ENCODE assay signal across 27 mouse cellular contexts in the genomic region with DNA sequence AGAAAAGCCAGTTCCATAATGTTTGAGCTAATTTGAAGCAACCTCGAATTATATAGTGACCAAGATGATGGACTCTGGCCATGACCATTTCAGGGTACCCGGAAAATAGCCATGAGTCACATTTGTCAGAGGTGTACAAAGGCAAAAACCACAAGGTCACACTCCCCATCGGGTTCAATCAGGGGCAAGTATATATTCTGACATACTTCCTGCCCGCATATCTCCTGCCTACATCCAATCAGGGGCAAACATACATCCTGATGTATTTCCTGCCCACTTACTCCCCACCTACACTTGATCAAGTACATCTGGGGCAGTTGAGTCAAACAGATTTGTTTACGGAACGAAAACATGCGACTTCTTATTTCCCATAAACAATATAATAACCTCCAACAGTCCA.
"Had no signal": no experiment of that assay in that cellular context is flagged by ENCODE, and none has a peak within 500 bp of the region (broad histone marks: within the 10 kb centered on the region; RNA-seq: fewer than 3 reads in every experiment).

No protein-coding gene starts in this region.

- H3K36me3 ChIP-seq: heart, embryonic 10.5 days; heart, embryonic 12.5 days; hindbrain, embryonic 12.5 days; kidney, embryonic 15.5 days; limb, embryonic 13.5 days; limb, embryonic 15.5 days; liver, embryonic 12.5 days had no signal

- H3K9me3 ChIP-seq: heart, embryonic 10.5 days; heart, embryonic 12.5 days; hindbrain, embryonic 10.5 days; hindbrain, embryonic 12.5 days; kidney, embryonic 15.5 days; limb, embryonic 13.5 days; limb, embryonic 15.5 days; liver, embryonic 12.5 days had no signal

- H3K4me2 ChIP-seq: heart, embryonic 12.5 days; hindbrain, embryonic 12.5 days; hindbrain, embryonic 14.5 days; kidney, embryonic 15.5 days; limb, embryonic 13.5 days; limb, embryonic 15.5 days; liver, embryonic 12.5 days had no signal

- H3K27ac ChIP-seq: gastrocnemius, adult 2 months; heart, embryonic 10.5 days; hindbrain, embryonic 10.5 days; hindbrain, embryonic 12.5 days; hindbrain, embryonic 14.5 days; kidney, embryonic 15.5 days; kidney, postnatal 0 days; limb, embryonic 13.5 days; limb, embryonic 15.5 days; liver, embryonic 12.5 days; liver, embryonic 14.5 days had no signal

- H3K9ac ChIP-seq: heart, embryonic 12.5 days; hindbrain, embryonic 12.5 days; hindbrain, embryonic 14.5 days; kidney, embryonic 15.5 days; limb, embryonic 13.5 days; limb, embryonic 15.5 days; liver, embryonic 12.5 days; liver, embryonic 14.5 days had no signal

- H3K4me3 ChIP-seq: gastrocnemius, adult 2 months; heart, embryonic 10.5 days; heart, embryonic 12.5 days; hindbrain, embryonic 10.5 days; hindbrain, embryonic 12.5 days; kidney, embryonic 15.5 days; limb, embryonic 13.5 days; limb, embryonic 15.5 days; liver, embryonic 12.5 days had no signal

- DNase-seq: gastrocnemius, adult 2 months; gastrocnemius, postnatal 10 days; gastrocnemius, postnatal 25 days; heart, adult 18-20 months; heart, postnatal 10 days; heart, postnatal 4 days; kidney, adult 11 months; kidney, adult 2 months; kidney, adult 9 months; kidney, postnatal 14 days; kidney, postnatal 36 days; layer of hippocampus, adult 9-11 months; layer of hippocampus, postnatal 36 days; left cerebral cortex, postnatal 4 days had no signal

- H3K4me1 ChIP-seq: liver, embryonic 12.5 days had no signal

- ATAC-seq: hindbrain, embryonic 16.5 days; intestine, embryonic 16.5 days; liver, embryonic 12.5 days had no signal

- H3K27me3 ChIP-seq: heart, embryonic 12.5 days; hindbrain, embryonic 12.5 days; kidney, embryonic 15.5 days; limb, embryonic 13.5 days; limb, embryonic 15.5 days had no signal
